Mouse (Mus musculus) ovary, postnatal 10 days (tissue): ENCODE results near the gene Olfr521.
"Not testable (repeated sequence)": the region's sequence is repeated elsewhere in the genome, so short reads cannot be mapped to it uniquely, and the experiment has no call there.

Experiments used
- DNase-seq: peaks from one replicate; pipeline ENCODE4 v3.0.0; 2022; ENCODE audit warnings: low spot score

The Olfr521 gene

GRCm38 (mm10) chr7:99763207-99763606 is at the start of gene Olfr521:
Gene Olfr521, plus strand, starts transcription at chr7:99763507.
- DNase-seq: no peak

DNA sequence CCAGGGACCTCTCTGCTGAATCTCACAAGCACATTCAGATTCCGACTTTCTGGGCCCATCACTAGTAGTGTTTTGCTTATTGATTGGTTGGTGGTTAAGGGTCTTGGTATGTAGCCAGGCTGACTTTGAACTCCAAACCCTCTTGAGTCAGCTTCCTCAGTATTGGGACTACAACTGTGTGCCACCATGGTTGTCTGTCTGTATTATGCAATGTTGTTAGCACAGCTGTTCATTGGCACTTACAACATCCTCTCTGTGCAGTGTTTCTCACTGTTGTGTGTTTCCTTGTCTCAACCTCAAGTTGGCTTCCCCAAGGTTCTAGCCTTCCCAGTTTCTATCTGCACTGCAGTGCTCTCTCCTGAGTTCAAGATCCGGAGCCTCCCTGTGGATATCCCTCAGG is 46.8 kb upstream of the Olfr521 start:
- DNase-seq: no peak

GRCm38 (mm10) chr7:99729973-99730372 is 33.3 kb upstream of the Olfr521 start, which contains the start of gene Olfr520:
Gene Olfr520, plus strand, starts transcription at chr7:99730273.
- DNase-seq: no peak

- DNase-seq: no peak
These were observed 28.7 kb upstream of the Olfr521 start for GRCm38 (mm10) chr7:99734612-99735011.

DNA sequence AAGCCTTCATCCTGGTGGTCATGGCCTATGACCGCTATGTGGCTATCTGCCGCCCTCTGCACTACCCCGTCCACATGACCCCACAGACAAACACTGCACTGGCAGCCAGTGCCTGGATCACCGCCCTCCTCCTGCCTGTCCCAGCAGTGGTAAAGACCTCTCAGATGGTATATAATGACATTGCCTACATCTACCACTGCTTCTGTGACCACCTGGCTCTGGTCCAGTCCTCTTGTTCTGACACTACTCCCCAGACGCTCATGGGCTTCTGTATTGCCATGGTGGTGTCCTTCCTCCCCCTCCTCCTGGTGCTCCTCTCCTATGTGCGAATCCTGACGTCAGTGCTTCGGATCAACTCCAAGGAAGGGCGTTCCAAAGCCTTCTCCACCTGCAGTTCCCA is 27.8 kb upstream of the Olfr521 start:
- not testable (repeated sequence) for DNase-seq

DNA sequence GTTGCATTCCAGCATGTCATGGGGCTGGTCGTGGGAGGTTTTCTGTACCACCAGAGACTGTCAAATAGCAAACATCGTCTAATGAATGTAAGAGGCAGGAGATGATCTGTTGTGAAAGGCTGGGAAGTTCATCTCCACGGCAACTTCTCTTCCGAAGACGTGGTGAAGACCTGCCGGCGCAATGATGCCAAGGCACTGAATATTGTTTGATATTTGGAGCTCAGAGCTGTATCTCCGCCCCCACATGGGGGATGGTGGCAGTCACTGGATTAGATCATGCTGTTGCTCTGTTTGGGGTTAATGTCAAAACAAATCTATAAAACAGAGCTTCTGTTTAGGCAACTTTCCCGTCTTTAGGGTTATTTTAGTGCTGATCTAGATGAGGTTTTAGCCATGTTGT is 24.0 kb upstream of the Olfr521 start:
- no peak for DNase-seq

- DNase-seq: no peak
These were observed 18.1 kb downstream of the Olfr521 start for GRCm38 (mm10) chr7:99781385-99781784.

DNA sequence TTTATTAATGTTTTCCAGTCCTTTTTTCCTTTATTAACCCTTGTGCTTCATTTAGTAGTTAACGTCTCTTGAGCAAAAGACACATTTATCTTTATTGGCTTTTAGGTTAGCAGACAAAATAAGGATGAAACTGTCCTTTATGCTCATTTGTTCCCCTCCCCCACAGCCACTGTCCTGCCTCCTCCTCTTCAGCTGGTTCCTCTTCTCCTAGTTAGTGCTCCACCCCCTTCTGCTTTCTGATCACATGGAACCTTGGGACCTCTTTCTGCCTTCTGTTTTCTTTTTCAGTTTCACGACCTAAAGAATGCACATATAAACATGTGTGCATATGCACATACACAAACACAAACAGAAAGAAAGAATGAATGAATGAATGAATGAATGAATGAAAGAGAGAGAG is 18.6 kb downstream of the Olfr521 start:
- no peak for DNase-seq

DNA sequence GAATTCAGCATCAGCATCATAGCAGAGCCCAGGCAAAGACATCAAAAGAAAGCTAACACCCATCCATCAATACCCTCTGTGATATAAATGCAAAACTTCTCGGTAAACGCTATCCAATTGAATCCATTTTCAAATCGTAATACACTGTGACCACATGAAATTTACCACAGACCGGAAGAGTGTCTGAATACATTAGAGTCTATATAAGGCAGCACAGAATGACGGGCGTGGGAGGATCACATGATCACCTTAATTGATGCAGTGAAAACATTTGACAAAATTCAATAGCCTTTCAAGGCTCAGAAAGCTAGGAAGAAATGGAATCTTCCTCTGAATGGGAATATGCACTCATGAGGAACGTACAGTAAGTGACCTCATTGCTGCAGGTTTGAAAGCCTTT is 20.1 kb downstream of the Olfr521 start:
- DNase-seq: no peak

GRCm38 (mm10) chr7:99785553-99785952 is 22.2 kb downstream of the Olfr521 start:
- no peak for DNase-seq

- DNase-seq: no peak
These were observed 23.5 kb downstream of the Olfr521 start for GRCm38 (mm10) chr7:99786774-99787173.

- DNase-seq: no peak
These were observed 24.6 kb downstream of the Olfr521 start for GRCm38 (mm10) chr7:99787935-99788334.

DNA sequence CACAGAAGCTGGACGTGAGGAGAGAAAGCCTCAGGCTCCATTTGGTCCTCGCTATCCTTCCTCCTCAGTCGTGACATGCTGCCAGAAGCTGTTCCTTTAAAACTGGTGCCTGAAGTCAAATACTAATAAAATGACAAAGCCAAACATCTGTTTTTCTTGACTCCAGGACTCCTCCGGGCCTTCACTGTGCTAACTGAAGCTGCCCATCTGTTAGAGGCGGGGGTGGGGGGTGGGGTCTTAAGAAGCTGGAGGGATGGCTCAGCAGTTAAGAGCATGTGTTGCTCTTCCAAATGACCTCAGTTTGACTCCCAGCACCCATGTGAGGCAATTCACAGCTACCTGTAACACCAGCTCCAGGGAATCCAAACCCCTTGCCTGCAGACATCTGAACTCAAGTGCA is 25.3 kb downstream of the Olfr521 start:
- DNase-seq: no peak

- DNase-seq: no peak
These were observed 27.5 kb downstream of the Olfr521 start for GRCm38 (mm10) chr7:99790816-99791215.

GRCm38 (mm10) chr7:99794096-99794495 is 30.8 kb downstream of the Olfr521 start:
- DNase-seq: no peak

DNA sequence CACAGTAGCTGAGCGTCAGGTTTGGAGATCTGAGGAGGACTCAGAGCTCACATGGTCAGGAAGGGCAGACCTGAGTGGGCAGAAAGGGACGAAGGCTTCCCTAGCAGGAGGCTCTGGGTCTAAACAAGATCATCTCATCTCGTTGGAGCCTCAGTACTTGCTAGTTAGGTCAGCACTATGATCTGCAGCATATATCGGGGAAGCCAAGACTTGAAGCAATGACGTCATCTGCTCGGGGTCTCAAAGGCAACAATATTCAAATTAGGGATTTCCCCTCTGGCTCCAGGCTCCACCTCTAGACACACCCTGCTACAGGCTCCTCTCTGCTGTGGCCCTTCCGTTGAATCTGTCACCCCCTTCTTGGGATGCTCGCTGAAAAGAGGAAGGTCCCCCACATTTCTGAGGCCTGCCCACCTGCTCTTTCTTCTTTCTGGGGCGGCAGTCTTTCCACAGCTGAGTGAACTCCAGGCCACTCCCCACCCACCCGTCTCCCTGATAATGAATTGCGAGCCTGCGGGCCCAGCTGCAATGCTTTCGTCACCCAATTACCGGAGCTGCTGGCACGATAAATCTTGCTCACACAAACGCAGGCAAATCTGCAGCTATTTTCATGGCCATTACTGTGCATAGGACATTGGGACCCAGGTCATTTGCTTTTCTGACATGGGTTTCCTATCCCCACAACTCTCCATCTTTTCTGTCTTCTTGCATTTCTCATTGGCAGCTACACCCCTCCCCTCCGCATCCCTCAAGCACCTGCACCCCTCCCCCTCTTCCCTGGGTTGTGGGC is 32.1 kb downstream of the Olfr521 start:
- no peak for DNase-seq

GRCm38 (mm10) chr7:99796471-99796870 is 33.2 kb downstream of the Olfr521 start:
- no peak for DNase-seq

- DNase-seq: no peak
These were observed 34.0 kb downstream of the Olfr521 start for GRCm38 (mm10) chr7:99797261-99797660.

DNA sequence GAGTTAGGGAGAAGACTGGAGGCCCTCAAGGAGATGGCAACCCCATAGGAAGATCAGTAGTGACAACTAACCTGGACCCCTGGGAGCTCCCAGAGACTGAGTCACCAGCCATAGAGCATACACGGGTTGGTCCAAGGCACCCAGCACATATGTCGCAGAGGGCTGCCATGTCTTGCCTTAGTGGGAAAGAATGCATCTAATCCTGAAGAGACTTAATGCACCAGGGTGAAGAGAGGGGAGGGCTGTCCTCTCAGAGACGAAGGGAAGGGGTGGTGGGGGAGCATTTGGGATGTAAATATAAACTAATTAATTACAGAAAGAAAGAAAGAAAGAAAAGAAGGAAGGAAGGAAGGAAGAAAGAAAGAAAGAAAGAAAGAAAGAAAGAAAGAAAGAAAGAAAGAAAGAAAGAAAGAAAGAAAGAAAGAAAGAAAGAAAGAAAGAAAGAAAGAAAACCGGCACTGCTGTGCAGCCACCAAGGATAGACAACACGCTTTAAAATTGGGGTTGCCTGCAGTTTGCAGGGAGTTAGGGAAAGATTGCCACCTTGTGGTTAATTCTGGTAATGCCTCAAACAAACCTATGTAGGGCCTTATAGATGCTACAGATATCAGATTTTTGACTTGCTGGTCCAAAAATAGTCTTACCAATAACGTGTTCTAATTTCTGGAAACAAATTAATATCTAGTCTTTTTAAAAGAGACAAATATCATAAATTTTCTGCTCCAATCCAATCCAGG is 34.8 kb downstream of the Olfr521 start:
- no peak for DNase-seq

GRCm38 (mm10) chr7:99799118-99799517 is 35.8 kb downstream of the Olfr521 start:
- DNase-seq: no peak

- DNase-seq: no peak
These were observed 40.2 kb downstream of the Olfr521 start for GRCm38 (mm10) chr7:99803535-99803934.

DNA sequence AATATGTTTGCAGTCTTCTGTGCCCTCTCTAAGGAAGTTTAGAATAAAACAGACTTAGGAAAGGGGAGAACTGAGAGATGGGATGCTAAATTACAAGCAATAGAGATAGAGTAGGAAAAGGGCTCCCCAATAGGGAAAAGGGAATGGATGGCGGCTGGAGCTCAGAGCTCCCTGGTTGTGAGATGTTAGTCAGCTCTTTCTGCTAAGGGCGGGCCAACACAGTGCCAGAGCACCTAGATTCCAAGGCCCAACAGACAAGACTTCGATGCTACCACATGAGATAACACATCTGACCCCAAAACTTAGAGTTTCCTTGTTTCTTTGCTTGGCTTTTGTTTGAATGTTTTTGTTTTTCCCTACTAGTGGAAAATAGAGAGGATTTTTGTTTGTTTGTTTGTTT is 40.7 kb downstream of the Olfr521 start:
- DNase-seq: not testable (repeated sequence)

- no peak for DNase-seq
These were observed 42.0 kb downstream of the Olfr521 start for GRCm38 (mm10) chr7:99805340-99805739.
